Mouse (Mus musculus) embryonic facial prominence, embryonic 10.5 days (tissue): ENCODE results near the gene Mcrs1. TPM values are rescaled to one million over a fixed set of nuclear protein-coding genes. Genes with fewer than 3 reads are reported as not detected.
"Not testable (repeated sequence)": the region's sequence is repeated elsewhere in the genome, so short reads cannot be mapped to it uniquely, and the experiment has no call there.

Experiments
- DNase-seq: peaks from one replicate; pipeline ENCODE4 v3.0.0-alpha.2; 2017; ENCODE audit warnings: low spot score
- H3K27ac ChIP-seq: fragments of 300-500 bp; sonication (generic); replicated peaks from 2 replicates; pipeline ENCODE4 v1.5.1; 2016; ENCODE audit warnings: mild to moderate bottlenecking
- H3K27me3 ChIP-seq: fragments of 300-500 bp; sonication (generic); replicated peaks from 2 replicates; pipeline ENCODE4 v1.6.1; 2016; ENCODE audit warnings: low read depth, mild to moderate bottlenecking; ENCODE audit not compliant: poor library complexity, severe bottlenecking
- H3K36me3 ChIP-seq: fragments of 300-500 bp; sonication (generic); replicated peaks from 2 replicates; pipeline ENCODE4 v1.6.1; 2016; ENCODE audit warnings: mild to moderate bottlenecking, moderate library complexity
- H3K4me1 ChIP-seq: fragments of 300-500 bp; sonication (generic); 2 replicates; pipeline ENCODE4 v1.6.1; 2016
- H3K4me3 ChIP-seq: fragments of 300-500 bp; sonication (generic); 2 replicates; pipeline ENCODE4 v1.5.1; 2016; ENCODE audit warnings: mild to moderate bottlenecking, moderate library complexity
- H3K9me3 ChIP-seq: fragments of 300-500 bp; sonication (generic); 2 replicates; pipeline ENCODE4 v1.6.1; 2016; ENCODE audit warnings: mild to moderate bottlenecking
- WGBS: fragments of 180-500 bp; shearing (Covaris S2); methylation state at CpG from one replicate; pipeline ENCODE4 v1.1.7; 2016; 5-methylcytosine and 5-hydroxymethylcytosine counted together
- polyA plus RNA-seq: library from polyadenylated mRNA; unstranded; fragments of >200 nt; fragmentation: Nextera tagmentation; extraction: Ambion mirVana; gene quantifications from 2 replicates; pipeline ENCODE4 v1.2.1, GENCODE M21; 2016

Mcrs1 gene
- polyA plus RNA-seq, 1 experiment from 2014 or later, result 189 TPM

- 94% methylated on average over 6 of the region's 6 CpGs for WGBS
- peaks cover 83% of the 10 kb centered on the region for H3K36me3 ChIP-seq
- H3K27me3 ChIP-seq, H3K27ac ChIP-seq, DNase-seq, H3K9me3 ChIP-seq, H3K4me3 ChIP-seq: not testable (repeated sequence)
- H3K4me1 ChIP-seq, result peaks cover 11% of the 10 kb centered on the region
Measured at GRCm38 (mm10) chr15:99246736-99247135, 5.0 kb downstream of the Mcrs1 start.

DNA sequence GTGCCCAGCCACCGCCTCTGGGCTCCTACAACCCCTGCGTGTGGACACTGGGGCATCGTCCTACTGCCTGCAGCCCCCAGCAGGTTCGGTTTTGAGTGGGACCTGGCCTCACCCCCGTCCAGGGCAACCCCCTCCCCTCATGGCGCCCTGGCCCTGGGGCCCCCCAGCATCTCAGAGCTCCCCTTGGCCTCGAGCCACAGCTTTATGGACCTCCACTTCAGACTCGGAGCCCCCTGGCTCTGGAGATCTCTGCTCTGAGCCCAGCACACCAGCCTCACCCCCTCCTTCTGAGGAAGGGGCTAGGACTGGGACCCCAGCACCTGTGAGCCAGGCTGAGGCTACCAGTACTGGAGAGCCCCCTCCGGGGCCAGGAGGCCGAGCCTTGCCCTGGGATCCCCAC is 9.7 kb downstream of the Mcrs1 start:
- Histone ChIP-seq H3K27me3 (no peaks in the 10 kb centered on the region), H3K4me3 (no peak overlapping the region), H3K36me3 (peaks cover 67% of the 10 kb centered on the region), H3K4me1 (peaks cover 10% of the 10 kb centered on the region), H3K27ac (no peak overlapping the region), H3K9me3 (no peaks in the 10 kb centered on the region)
- DNase-seq, result no peak
- 92% methylated on average over 10 of the region's 10 CpGs for WGBS

- H3K4me1 ChIP-seq, result peaks cover 10% of the 10 kb centered on the region
- WGBS, result 74% methylated on average over 4 of the region's 4 CpGs
- peaks cover 59% of the 10 kb centered on the region for H3K36me3 ChIP-seq
- H3K27ac ChIP-seq, result no peak overlapping the region
- H3K27me3 ChIP-seq, result no peaks in the 10 kb centered on the region
- no peak for DNase-seq
- H3K4me3 ChIP-seq, result no peak overlapping the region
- no peaks in the 10 kb centered on the region for H3K9me3 ChIP-seq
Measured at GRCm38 (mm10) chr15:99241249-99241648, 10.5 kb downstream of the Mcrs1 start.

DNA sequence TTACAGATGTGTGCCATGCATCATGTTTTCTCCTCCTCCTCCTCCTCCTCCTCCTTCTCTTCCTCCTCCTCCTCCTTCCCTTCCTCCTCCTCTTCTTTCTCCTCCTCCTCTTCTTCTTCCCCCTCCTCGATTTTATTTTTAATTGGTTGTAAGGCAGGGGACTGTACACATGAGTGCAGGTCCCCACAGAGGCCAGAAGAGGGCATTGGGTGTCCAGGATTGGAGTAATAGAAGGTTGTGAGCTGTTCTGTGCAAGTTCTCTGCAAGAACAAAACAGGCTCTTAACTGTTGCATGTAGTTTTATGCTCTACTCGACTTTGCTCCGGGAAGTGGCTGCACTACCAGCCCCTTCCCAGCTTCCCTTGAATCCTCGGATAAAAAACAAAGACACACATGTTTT is 11.6 kb downstream of the Mcrs1 start:
- Histone ChIP-seq H3K4me3 (no peak overlapping the region), H3K36me3 (peaks cover 47% of the 10 kb centered on the region), H3K4me1 (peaks cover 10% of the 10 kb centered on the region), H3K9me3 (no peaks in the 10 kb centered on the region), H3K27me3 (peaks cover 5% of the 10 kb centered on the region), H3K27ac (no peak overlapping the region)
- 76% methylated on average over 4 of the region's 4 CpGs for WGBS
- no peak for DNase-seq

GRCm38 (mm10) chr15:99238006-99238405 is 13.8 kb downstream of the Mcrs1 start:
- H3K9me3 ChIP-seq, result no peaks in the 10 kb centered on the region
- H3K4me3 ChIP-seq, result no peak overlapping the region
- H3K27me3 ChIP-seq, result peaks cover 25% of the 10 kb centered on the region
- 47% methylated on average over 11 of the region's 11 CpGs for WGBS
- H3K4me1 ChIP-seq, result peaks cover 25% of the 10 kb centered on the region
- DNase-seq, result no peak
- H3K36me3 ChIP-seq, result peaks cover 26% of the 10 kb centered on the region
- peak overlapping the region; percentile 14 for H3K27ac ChIP-seq

- no peaks in the 10 kb centered on the region for H3K9me3 ChIP-seq
- no peak for DNase-seq
Measured at GRCm38 (mm10) chr15:99234326-99235010, 17.3 kb downstream of the Mcrs1 start.

GRCm38 (mm10) chr15:99233719-99234118 is 18.0 kb downstream of the Mcrs1 start:
- 65% methylated on average over 17 of the region's 17 CpGs for WGBS
- peaks cover 68% of the 10 kb centered on the region for H3K27me3 ChIP-seq

More at GRCm38 (mm10) chr15:99234326-99235010, 17.3 kb downstream of the Mcrs1 start:
- Histone ChIP-seq H3K27me3 (peaks cover 60% of the 10 kb centered on the region), H3K27ac (no peak overlapping the region), H3K4me1 (peaks cover 31% of the 10 kb centered on the region), H3K4me3 (no peak overlapping the region), H3K36me3 (no peaks in the 10 kb centered on the region)
- 60% methylated on average over 12 of the region's 12 CpGs for WGBS

GRCm38 (mm10) chr15:99231998-99232397 is 19.8 kb downstream of the Mcrs1 start:
- no peak overlapping the region for H3K4me3 ChIP-seq
- no peak for DNase-seq
- no peaks in the 10 kb centered on the region for H3K36me3 ChIP-seq
- H3K27me3 ChIP-seq, result peaks cover 85% of the 10 kb centered on the region
- H3K27ac ChIP-seq, result no peak overlapping the region
- H3K4me1 ChIP-seq, result peaks cover 27% of the 10 kb centered on the region
- WGBS, result 74% methylated on average over 10 of the region's 10 CpGs
- H3K9me3 ChIP-seq, result no peaks in the 10 kb centered on the region

More at GRCm38 (mm10) chr15:99233719-99234118, 18.0 kb downstream of the Mcrs1 start:
- Histone ChIP-seq H3K36me3 (no peaks in the 10 kb centered on the region), H3K4me1 (peaks cover 31% of the 10 kb centered on the region), H3K4me3 (no peak overlapping the region), H3K27ac (no peak overlapping the region; the same call in 1 of the 2 replicates), H3K9me3 (no peaks in the 10 kb centered on the region)
- no peak for DNase-seq

DNA sequence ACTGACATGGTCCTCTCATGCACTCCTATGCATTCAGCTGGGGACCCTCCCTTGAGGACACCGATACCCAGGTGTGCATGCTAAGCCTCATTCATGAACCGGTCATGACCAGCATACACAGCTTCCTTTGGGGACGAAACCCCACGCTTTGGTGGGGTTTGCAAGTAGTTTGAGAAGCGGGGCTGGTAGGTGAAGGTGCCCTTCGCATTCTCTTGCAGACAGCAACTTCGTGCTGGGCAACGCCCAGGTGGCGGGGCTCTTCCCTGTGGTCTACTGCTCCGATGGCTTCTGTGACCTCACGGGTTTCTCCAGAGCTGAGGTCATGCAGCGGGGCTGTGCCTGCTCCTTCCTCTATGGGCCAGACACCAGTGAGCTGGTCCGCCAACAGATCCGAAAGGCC is 25.7 kb downstream of the Mcrs1 start:
- Histone ChIP-seq H3K4me3 (no peak overlapping the region), H3K27me3 (peaks cover 100% of the 10 kb centered on the region), H3K27ac (no peak overlapping the region), H3K9me3 (no peaks in the 10 kb centered on the region), H3K4me1 (peaks cover 70% of the 10 kb centered on the region), H3K36me3 (no peaks in the 10 kb centered on the region)
- 15% methylated on average over 14 of the region's 14 CpGs for WGBS
- peak; percentile 20 for DNase-seq

DNA sequence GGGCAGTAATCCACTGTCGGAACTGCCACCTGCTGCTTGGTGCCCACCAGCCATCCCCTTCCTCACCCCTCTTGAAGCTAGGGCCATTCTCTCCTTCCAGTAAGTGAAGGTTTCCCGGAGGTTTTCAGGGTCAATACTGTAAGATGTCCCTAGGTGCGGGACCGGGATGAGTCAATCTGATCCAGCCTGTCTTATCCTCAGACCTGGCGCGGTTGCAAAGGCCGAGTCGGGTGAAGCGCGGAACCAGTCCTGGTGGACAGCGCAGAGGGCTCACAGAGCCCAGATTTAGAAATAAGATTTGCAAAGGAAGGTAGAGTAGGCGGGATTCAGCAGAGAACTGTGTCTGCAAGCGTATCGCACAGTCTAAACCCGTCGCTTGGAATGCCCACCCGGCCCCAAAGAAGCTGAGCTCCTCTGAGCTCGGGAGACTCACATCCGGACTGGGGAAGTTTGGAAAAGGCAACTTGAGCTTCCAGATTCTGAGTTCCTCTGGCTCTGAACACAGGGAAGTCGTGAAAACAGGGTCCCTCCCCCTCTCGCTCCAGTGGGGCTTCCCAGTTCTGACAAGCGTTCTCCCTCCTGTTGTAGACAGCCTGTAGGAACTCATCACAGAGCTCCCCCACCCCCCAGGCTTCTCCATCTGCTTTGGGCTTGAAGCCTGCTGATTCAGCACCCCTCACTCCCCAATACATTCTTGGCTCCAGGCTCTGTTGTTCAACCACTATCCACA is 26.5 kb downstream of the Mcrs1 start:
- no peaks in the 10 kb centered on the region for H3K36me3 ChIP-seq
- peaks cover 100% of the 10 kb centered on the region for H3K27me3 ChIP-seq
- H3K4me1 ChIP-seq, result peaks cover 67% of the 10 kb centered on the region
- DNase-seq, result peak; percentile 51
- WGBS, result 2% methylated on average over 22 of the region's 22 CpGs
- no peaks in the 10 kb centered on the region for H3K9me3 ChIP-seq
- peak overlapping the region; percentile 57 for H3K4me3 ChIP-seq
- 0 out of 2 replicates have a peak overlapping the region, but pooled peaks have one; percentile 35 for H3K27ac ChIP-seq

GRCm38 (mm10) chr15:99224208-99224911 is 27.4 kb downstream of the Mcrs1 start, which contains the start of gene Kcnh3:
Gene Kcnh3, plus strand, starts transcription at chr15:99224861.
- Histone ChIP-seq H3K9me3 (no peaks in the 10 kb centered on the region), H3K27ac (peak within 1 kb of the TSS; percentile 59), H3K4me3 (peak within 1 kb of the TSS; percentile 57), H3K36me3 (no peaks in the 10 kb centered on the region), H3K4me1 (peaks cover 62% of the 10 kb centered on the region), H3K27me3 (peaks cover 100% of the 10 kb centered on the region)
- no peak for DNase-seq
- 1% methylated on average over 66 of the region's 66 CpGs for WGBS

DNA sequence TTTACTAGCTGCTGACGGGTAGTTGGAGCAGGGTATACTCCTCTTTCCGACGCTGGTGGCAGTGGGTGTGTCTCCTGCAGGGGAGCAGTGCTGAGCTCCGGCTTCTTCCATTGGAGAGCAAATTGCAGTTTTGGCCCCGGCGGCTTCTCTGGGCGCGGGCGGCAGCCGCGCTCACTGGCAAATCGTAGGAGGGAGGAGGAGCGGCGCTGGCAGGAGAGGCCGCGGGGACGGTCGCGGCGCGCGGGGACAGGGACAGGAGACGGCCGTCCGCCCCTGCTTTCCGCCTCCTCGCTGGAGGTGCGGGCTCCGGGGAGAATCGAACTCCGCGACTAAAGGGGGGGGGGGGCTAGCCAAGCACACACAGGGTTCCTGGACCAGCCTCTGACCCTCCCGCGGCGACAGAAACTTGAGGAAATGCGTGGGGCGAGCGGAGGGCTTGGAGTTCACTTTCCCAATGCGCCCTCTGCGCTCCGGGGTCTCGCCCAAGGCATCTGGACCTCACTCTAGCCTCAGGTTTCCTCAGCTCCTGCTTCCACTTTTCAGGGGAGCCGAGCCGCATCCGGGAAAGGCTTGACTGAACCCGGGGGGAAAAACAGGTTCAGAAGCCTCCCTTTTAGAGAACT is 28.1 kb downstream of the Mcrs1 start:
- Histone ChIP-seq H3K9me3 (no peaks in the 10 kb centered on the region), H3K4me3 (peak overlapping the region; percentile 57), H3K27me3 (peaks cover 96% of the 10 kb centered on the region), H3K27ac (0 out of 2 replicates have a peak overlapping the region, but pooled peaks have one; percentile 59), H3K36me3 (no peaks in the 10 kb centered on the region), H3K4me1 (peaks cover 62% of the 10 kb centered on the region)
- under 1% methylated on average over 43 of the region's 46 CpGs for WGBS
- peak; percentile 65 for DNase-seq
